Mouse (Mus musculus) liver, postnatal 0 days (tissue): ENCODE data around the gene Tbc1d2b.

Experiments used
- CTCF ChIP-seq: sonication (generic); IDR thresholded peaks from 2 replicates; pipeline ENCODE4 v1.5.1; 2016; ENCODE audit warnings: antibody characterized with exemption, low read depth
- EP300 ChIP-seq: IDR thresholded peaks from 2 replicates; pipeline ENCODE4 v1.6.1; 2016; ENCODE audit warnings: antibody characterized with exemption, low read depth, mild to moderate bottlenecking

GRCm38 (mm10) chr9:90182636-90183421, 87.8 kb downstream of the Tbc1d2b start:
- TF ChIP-seq CTCF = no peak
- TF ChIP-seq EP300 = no peak
